Mouse (Mus musculus) neural tube, embryonic 13.5 days (tissue): ENCODE measurements around the gene Syt14. TPM values are rescaled to one million over a fixed set of nuclear protein-coding genes. Genes with fewer than 3 reads are reported as not detected.

Experiments used
- ATAC-seq: fragments of 200-750 bp; cut with Nextera tagmentation; 2 replicates; pipeline ENCODE4 v1.8.0; 2017; ENCODE audit warnings: low read depth, mild to moderate bottlenecking, moderate TSS enrichment, moderate library complexity
- H3K27ac ChIP-seq: fragments of 300-500 bp; sonication (generic); replicated peaks from 2 replicates; pipeline ENCODE4 v1.5.1; 2015; ENCODE audit warnings: moderate library complexity, mild to moderate bottlenecking, inconsistent platforms
- H3K27me3 ChIP-seq: fragments of 300-500 bp; sonication (generic); 2 replicates; pipeline ENCODE4 v1.6.1; 2015; ENCODE audit warnings: mild to moderate bottlenecking, inconsistent platforms
- H3K36me3 ChIP-seq: fragments of 300-500 bp; sonication (generic); 2 replicates; pipeline ENCODE4 v1.6.1; 2015; ENCODE audit warnings: mild to moderate bottlenecking, inconsistent platforms
- H3K4me1 ChIP-seq: fragments of 300-500 bp; sonication (generic); replicated peaks from 2 replicates; pipeline ENCODE4 v1.6.1; 2015; ENCODE audit warnings: inconsistent platforms
- H3K4me2 ChIP-seq: fragments of 300-500 bp; sonication (generic); 2 replicates; pipeline ENCODE4 v1.6.1; 2015; ENCODE audit warnings: inconsistent platforms, mild to moderate bottlenecking, moderate library complexity
- H3K4me3 ChIP-seq: fragments of 300-500 bp; sonication (generic); 2 replicates; pipeline ENCODE4 v1.5.1; 2015; ENCODE audit warnings: mild to moderate bottlenecking, inconsistent platforms
- H3K9ac ChIP-seq: fragments of 300-500 bp; sonication (generic); 2 replicates; pipeline ENCODE4 v1.6.1; 2015; ENCODE audit warnings: moderate library complexity, mild to moderate bottlenecking, inconsistent platforms
- H3K9me3 ChIP-seq: fragments of 300-500 bp; sonication (generic); 2 replicates; pipeline ENCODE4 v1.6.1; 2016; ENCODE audit warnings: inconsistent platforms
- WGBS: fragments of 180-500 bp; shearing (Covaris S2); methylation state at CpG from one replicate; pipeline ENCODE4 v1.1.7; 2015; 5-methylcytosine and 5-hydroxymethylcytosine counted together
- polyA plus RNA-seq: library from polyadenylated mRNA; unstranded; fragments of >200 nt; fragmentation: Nextera tagmentation; extraction: Ambion mirVana; gene quantifications from 2 replicates; pipeline ENCODE4 v1.2.1, GENCODE M21; 2015

Syt14 gene
- 5.6 and 6.5 TPM in 2 replicates for polyA plus RNA-seq

GRCm38 (mm10) chr1:193035371-193036238 is at the start of gene Syt14:
Syt14 (minus strand) TSS chr1:193035775.
- peaks cover 13% of the 10 kb centered on the region for H3K4me1 ChIP-seq
- peak; percentile 95 for ATAC-seq
- H3K4me2 ChIP-seq: peak within 1 kb of the TSS; percentile 91
- no peaks in the 10 kb centered on the region for H3K27me3 ChIP-seq
- WGBS: under 1% methylated on average over 63 of the region's 67 CpGs
- H3K27ac ChIP-seq: peak within 1 kb of the TSS; percentile 75
- no peaks in the 10 kb centered on the region for H3K36me3 ChIP-seq
- no peaks in the 10 kb centered on the region for H3K9me3 ChIP-seq
- H3K9ac ChIP-seq: peak within 1 kb of the TSS; percentile 89
- H3K4me3 ChIP-seq: peak within 1 kb of the TSS; percentile 71

GRCm38 (mm10) chr1:193084016-193084415 is 48.4 kb upstream of the Syt14 start:
- Histone ChIP-seq H3K4me3 (no peak overlapping the region), H3K9me3 (no peaks in the 10 kb centered on the region), H3K4me1 (peaks cover 22% of the 10 kb centered on the region), H3K9ac (no peak overlapping the region), H3K27ac (peak overlapping the region; percentile 88; the same call in 1 of the 2 replicates), H3K4me2 (no peak overlapping the region), H3K27me3 (no peaks in the 10 kb centered on the region), H3K36me3 (no peaks in the 10 kb centered on the region)
- 95% methylated on average over 1 of the region's 1 CpGs for WGBS
- ATAC-seq: no peak

- Histone ChIP-seq H3K27me3 (no peaks in the 10 kb centered on the region), H3K27ac (peak overlapping the region; percentile 88), H3K36me3 (no peaks in the 10 kb centered on the region), H3K9me3 (no peaks in the 10 kb centered on the region), H3K4me3 (no peak overlapping the region), H3K4me1 (peaks cover 18% of the 10 kb centered on the region), H3K4me2 (no peak overlapping the region), H3K9ac (no peak overlapping the region)
- 65% methylated on average over 7 of the region's 7 CpGs for WGBS
- ATAC-seq: no peak
Measured at GRCm38 (mm10) chr1:193083051-193083450, 47.5 kb upstream of the Syt14 start.

- H3K36me3 ChIP-seq: no peaks in the 10 kb centered on the region
- 39% methylated on average over 10 of the region's 10 CpGs for WGBS
- no peaks in the 10 kb centered on the region for H3K27me3 ChIP-seq
- ATAC-seq: peak; percentile 70; the same call in 1 of the 2 replicates
- H3K27ac ChIP-seq: peak overlapping the region; percentile 88
- no peak overlapping the region for H3K4me3 ChIP-seq
- H3K9ac ChIP-seq: 0 out of 2 replicates have a peak overlapping the region, but pooled peaks have one; percentile 34
- H3K9me3 ChIP-seq: no peaks in the 10 kb centered on the region
- H3K4me2 ChIP-seq: no peak overlapping the region
- H3K4me1 ChIP-seq: peaks cover 18% of the 10 kb centered on the region
Measured at GRCm38 (mm10) chr1:193082311-193082921, 46.8 kb upstream of the Syt14 start.

GRCm38 (mm10) chr1:193062618-193063017 is 27.0 kb upstream of the Syt14 start:
- Histone ChIP-seq H3K9ac (no peak overlapping the region), H3K36me3 (no peaks in the 10 kb centered on the region)
- WGBS: 88% methylated on average over 3 of the region's 3 CpGs

GRCm38 (mm10) chr1:193060167-193060566 is 24.6 kb upstream of the Syt14 start:
- Histone ChIP-seq H3K27ac (no peak overlapping the region), H3K36me3 (no peaks in the 10 kb centered on the region), H3K4me1 (no peaks in the 10 kb centered on the region), H3K4me3 (no peak overlapping the region), H3K9ac (no peak overlapping the region), H3K9me3 (no peaks in the 10 kb centered on the region), H3K4me2 (no peak overlapping the region), H3K27me3 (no peaks in the 10 kb centered on the region)
- 86% methylated on average over 2 of the region's 2 CpGs for WGBS
- no peak for ATAC-seq

More at GRCm38 (mm10) chr1:193062618-193063017, 27.0 kb upstream of the Syt14 start:
- no peaks in the 10 kb centered on the region for H3K27me3 ChIP-seq
- H3K4me3 ChIP-seq: no peak overlapping the region
- H3K9me3 ChIP-seq: no peaks in the 10 kb centered on the region
- no peaks in the 10 kb centered on the region for H3K4me1 ChIP-seq
- no peak overlapping the region for H3K4me2 ChIP-seq
- H3K27ac ChIP-seq: no peak overlapping the region
- no peak for ATAC-seq

- no peaks in the 10 kb centered on the region for H3K27me3 ChIP-seq
- H3K36me3 ChIP-seq: no peaks in the 10 kb centered on the region
- no peaks in the 10 kb centered on the region for H3K4me1 ChIP-seq
- 71% methylated on average over 5 of the region's 5 CpGs for WGBS
- no peak overlapping the region for H3K4me2 ChIP-seq
- no peak for ATAC-seq
- no peaks in the 10 kb centered on the region for H3K9me3 ChIP-seq
- H3K9ac ChIP-seq: no peak overlapping the region
- H3K27ac ChIP-seq: no peak overlapping the region
- no peak overlapping the region for H3K4me3 ChIP-seq
Measured at GRCm38 (mm10) chr1:193059596-193059995, 24.0 kb upstream of the Syt14 start.

GRCm38 (mm10) chr1:193054401-193054800 is 18.8 kb upstream of the Syt14 start:
- H3K27ac ChIP-seq: no peak overlapping the region
- no peaks in the 10 kb centered on the region for H3K36me3 ChIP-seq
- no peak for ATAC-seq
- WGBS: 84% methylated on average over 5 of the region's 5 CpGs
- no peaks in the 10 kb centered on the region for H3K27me3 ChIP-seq
- H3K9me3 ChIP-seq: no peaks in the 10 kb centered on the region
- no peak overlapping the region for H3K4me2 ChIP-seq
- H3K9ac ChIP-seq: no peak overlapping the region
- H3K4me3 ChIP-seq: no peak overlapping the region
- H3K4me1 ChIP-seq: no peaks in the 10 kb centered on the region

- H3K4me1 ChIP-seq: no peaks in the 10 kb centered on the region
- ATAC-seq: no peak
- no peak overlapping the region for H3K4me3 ChIP-seq
- H3K4me2 ChIP-seq: no peak overlapping the region
- no peaks in the 10 kb centered on the region for H3K9me3 ChIP-seq
- no peaks in the 10 kb centered on the region for H3K27me3 ChIP-seq
- H3K9ac ChIP-seq: no peak overlapping the region
- 53% methylated on average over 5 of the region's 5 CpGs for WGBS
- H3K27ac ChIP-seq: no peak overlapping the region
- no peaks in the 10 kb centered on the region for H3K36me3 ChIP-seq
Measured at GRCm38 (mm10) chr1:193053065-193053464, 17.5 kb upstream of the Syt14 start.

- no peak for ATAC-seq
- Histone ChIP-seq H3K27ac (no peak overlapping the region), H3K9me3 (no peaks in the 10 kb centered on the region), H3K27me3 (no peaks in the 10 kb centered on the region), H3K36me3 (no peaks in the 10 kb centered on the region), H3K4me3 (no peak overlapping the region), H3K9ac (no peak overlapping the region), H3K4me2 (no peak overlapping the region), H3K4me1 (no peaks in the 10 kb centered on the region)
- WGBS: 89% methylated on average over 4 of the region's 4 CpGs
Measured at GRCm38 (mm10) chr1:193047616-193048015, 12.0 kb upstream of the Syt14 start.

- ATAC-seq: no peak
- no peaks in the 10 kb centered on the region for H3K4me1 ChIP-seq
- no peak overlapping the region for H3K4me3 ChIP-seq
- H3K9me3 ChIP-seq: no peaks in the 10 kb centered on the region
- H3K4me2 ChIP-seq: no peak overlapping the region
- 60% methylated on average over 3 of the region's 3 CpGs for WGBS
- H3K36me3 ChIP-seq: no peaks in the 10 kb centered on the region
- no peaks in the 10 kb centered on the region for H3K27me3 ChIP-seq
- H3K27ac ChIP-seq: no peak overlapping the region
- no peak overlapping the region for H3K9ac ChIP-seq
Measured at GRCm38 (mm10) chr1:193042760-193043295, 7.3 kb upstream of the Syt14 start.

GRCm38 (mm10) chr1:193034951-193035370 is 614 bp downstream of the Syt14 start:
- Histone ChIP-seq H3K4me1 (peaks cover 13% of the 10 kb centered on the region), H3K9me3 (no peaks in the 10 kb centered on the region), H3K27ac (peak overlapping the region; percentile 75), H3K4me3 (peak overlapping the region; percentile 71), H3K36me3 (no peaks in the 10 kb centered on the region), H3K4me2 (peak overlapping the region; percentile 91), H3K9ac (peak overlapping the region; percentile 89), H3K27me3 (no peaks in the 10 kb centered on the region)
- no peak for ATAC-seq
- WGBS: under 1% methylated on average over 19 of the region's 19 CpGs
